Mouse (Mus musculus): Measurements from ENCODE around the gene Alcam. TPM values are rescaled to one million over a fixed set of nuclear protein-coding genes. Genes with fewer than 3 reads are reported as not detected.

The Alcam gene
- polyA plus RNA-seq (2012; rRNA removed), result 39.3 and 65.1 TPM in 2 replicates

DNA sequence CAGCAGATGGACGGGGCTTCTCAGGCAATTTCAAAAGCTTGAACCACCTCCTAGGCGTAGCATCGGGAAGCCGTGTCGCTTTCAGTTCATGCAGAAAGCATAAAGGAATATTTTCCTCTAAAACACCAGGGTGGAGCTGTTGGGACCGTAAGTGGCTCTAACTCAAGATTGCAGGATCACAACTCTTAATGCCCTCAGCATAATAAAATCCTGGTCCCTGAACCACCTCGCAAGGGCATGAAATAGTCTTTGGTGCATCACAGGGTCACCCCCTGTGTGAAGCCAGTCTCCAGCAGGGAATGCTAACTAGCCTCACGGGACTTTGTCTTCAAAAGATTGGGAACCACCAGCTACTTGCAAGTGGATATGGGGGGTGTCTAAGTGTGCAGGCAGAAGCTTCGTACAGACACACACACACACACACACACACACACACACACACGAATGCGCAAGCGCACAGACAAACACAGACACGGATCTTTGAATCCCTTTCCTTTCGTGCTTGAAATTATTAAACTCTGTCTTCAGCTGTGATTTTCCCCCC is at the start of gene Alcam:
Gene Alcam (minus strand): TSS at position 104 of the 544 bp plus-strand sequence.
- peak in 1 of 2 experiments; percentile 60 for DNase-seq (ENCODE audit: extremely low spot score in 1 of 2, low spot score in 1 of 2)

- no peak for DNase-seq (ENCODE audit: extremely low spot score in 1 of 2, low spot score in 1 of 2)
Observed at GRCm38 (mm10) chr16:52498757-52499335, 45.0 kb upstream of the Alcam start.

- no peak for DNase-seq (ENCODE audit: extremely low spot score in 1 of 2, low spot score in 1 of 2)
Observed at GRCm38 (mm10) chr16:52490542-52490941, 36.7 kb upstream of the Alcam start.

- DNase-seq (ENCODE audit: extremely low spot score in 1 of 2, low spot score in 1 of 2), result no peak
Observed at GRCm38 (mm10) chr16:52474235-52474634, 20.4 kb upstream of the Alcam start.

DNA sequence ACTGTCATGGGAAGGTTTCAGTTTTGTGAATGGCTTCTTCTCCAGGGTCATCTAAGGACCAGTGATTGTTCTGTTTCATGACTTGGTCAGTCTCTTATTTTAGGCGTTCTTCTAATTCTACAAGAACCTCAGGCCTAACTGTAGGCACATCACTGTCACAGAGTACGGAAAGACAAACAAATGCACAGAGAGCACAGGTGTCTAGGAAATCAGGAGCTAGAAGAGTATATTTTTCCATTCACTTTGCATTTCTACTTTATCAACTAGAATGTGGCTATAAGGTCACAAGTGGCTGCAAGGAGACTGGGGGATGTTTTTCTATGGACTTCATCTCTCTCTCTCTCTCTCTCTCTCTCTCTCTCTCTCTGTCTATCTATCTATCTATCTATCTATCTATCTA is 19.2 kb upstream of the Alcam start:
- no peak for DNase-seq (ENCODE audit: extremely low spot score in 1 of 2, low spot score in 1 of 2)

GRCm38 (mm10) chr16:52472635-52473034 is 18.8 kb upstream of the Alcam start:
- DNase-seq (ENCODE audit: extremely low spot score in 1 of 2, low spot score in 1 of 2), result no peak

DNA sequence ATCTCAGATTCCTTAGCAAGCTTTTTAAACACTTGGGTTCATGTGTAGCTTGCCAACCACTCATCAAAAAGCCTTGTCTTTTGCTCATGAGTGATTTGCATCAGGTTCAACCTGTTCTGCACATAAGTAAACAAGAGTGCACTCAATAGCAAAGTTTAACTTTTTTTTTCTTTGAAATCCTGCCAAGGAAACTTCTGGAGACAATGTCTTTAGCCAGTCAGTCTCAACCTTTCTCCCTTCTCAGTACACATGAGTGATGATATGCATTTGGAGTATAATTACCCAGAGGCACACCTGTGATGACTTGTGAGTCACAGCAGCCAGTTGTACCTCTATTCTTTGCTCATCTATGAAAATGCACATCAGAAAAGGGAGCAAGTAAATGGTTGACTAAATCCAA is 18.2 kb upstream of the Alcam start:
- DNase-seq (ENCODE audit: extremely low spot score in 1 of 2, low spot score in 1 of 2), result no peak

- peak in 1 of 2 experiments; percentile 52 for DNase-seq (ENCODE audit: extremely low spot score in 1 of 2, low spot score in 1 of 2)
Observed at GRCm38 (mm10) chr16:52470881-52471280, 17.0 kb upstream of the Alcam start.

- no peak for DNase-seq (ENCODE audit: extremely low spot score in 1 of 2, low spot score in 1 of 2)
Observed at GRCm38 (mm10) chr16:52470226-52470625, 16.4 kb upstream of the Alcam start.

DNA sequence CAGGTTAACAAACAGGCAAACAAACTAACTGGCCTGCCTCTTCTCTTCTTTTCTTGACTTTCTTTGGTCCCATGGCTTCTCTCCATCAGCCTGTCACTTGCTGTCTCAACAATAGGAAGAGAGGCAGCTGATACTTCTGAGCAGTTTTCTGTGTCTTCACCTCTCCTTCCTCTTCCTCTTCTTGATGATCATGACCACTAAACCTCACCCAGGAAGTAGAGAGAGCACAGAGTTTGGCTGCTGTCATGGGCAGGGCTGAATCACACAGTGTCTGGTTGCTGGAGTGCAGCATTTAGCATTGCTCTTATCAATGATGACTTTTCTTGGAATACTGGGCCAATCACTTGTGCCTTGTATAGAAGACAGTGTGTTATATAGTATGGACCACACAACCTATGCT is 14.6 kb upstream of the Alcam start:
- DNase-seq (ENCODE audit: extremely low spot score in 1 of 2, low spot score in 1 of 2), result no peak

DNA sequence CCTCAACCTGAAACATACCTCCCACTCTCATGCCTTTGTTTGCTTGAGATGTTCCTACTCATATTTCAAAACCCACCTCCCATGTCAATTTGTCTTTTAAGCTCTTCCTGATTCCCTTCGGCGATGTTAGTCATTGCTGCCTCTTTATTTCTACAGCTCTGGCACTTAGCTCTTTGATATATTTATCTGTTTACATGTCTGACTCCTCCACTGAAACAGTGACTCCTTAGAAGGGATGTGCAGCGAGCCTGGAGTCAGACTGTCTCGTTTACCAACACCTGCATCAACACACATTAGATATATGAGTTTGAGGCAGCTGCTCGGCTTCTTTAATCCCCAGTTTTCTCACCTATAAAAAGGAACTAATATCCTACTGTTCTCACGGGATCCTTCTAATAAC is 12.9 kb upstream of the Alcam start:
- DNase-seq (ENCODE audit: extremely low spot score in 1 of 2, low spot score in 1 of 2), result no peak

DNA sequence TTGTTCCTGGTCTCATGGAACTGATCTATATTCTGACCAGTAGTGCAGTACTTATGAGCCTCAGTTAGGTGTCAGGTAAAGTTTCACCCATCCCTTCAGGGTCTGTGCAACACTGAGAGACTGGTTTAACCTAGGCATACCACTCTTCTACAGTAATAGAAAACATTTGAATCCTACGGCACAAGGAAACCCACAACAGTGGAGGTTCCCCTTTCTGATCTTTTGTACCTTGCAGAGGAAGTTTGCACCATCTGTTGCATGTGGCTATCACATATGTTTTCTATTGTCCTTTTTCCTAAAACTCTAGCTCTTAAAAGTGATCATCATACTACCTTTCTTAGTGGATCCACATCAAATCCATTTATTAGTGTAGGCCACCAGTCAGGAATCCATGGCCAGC is 10.7 kb upstream of the Alcam start:
- no peak for DNase-seq (ENCODE audit: extremely low spot score in 1 of 2, low spot score in 1 of 2)

DNA sequence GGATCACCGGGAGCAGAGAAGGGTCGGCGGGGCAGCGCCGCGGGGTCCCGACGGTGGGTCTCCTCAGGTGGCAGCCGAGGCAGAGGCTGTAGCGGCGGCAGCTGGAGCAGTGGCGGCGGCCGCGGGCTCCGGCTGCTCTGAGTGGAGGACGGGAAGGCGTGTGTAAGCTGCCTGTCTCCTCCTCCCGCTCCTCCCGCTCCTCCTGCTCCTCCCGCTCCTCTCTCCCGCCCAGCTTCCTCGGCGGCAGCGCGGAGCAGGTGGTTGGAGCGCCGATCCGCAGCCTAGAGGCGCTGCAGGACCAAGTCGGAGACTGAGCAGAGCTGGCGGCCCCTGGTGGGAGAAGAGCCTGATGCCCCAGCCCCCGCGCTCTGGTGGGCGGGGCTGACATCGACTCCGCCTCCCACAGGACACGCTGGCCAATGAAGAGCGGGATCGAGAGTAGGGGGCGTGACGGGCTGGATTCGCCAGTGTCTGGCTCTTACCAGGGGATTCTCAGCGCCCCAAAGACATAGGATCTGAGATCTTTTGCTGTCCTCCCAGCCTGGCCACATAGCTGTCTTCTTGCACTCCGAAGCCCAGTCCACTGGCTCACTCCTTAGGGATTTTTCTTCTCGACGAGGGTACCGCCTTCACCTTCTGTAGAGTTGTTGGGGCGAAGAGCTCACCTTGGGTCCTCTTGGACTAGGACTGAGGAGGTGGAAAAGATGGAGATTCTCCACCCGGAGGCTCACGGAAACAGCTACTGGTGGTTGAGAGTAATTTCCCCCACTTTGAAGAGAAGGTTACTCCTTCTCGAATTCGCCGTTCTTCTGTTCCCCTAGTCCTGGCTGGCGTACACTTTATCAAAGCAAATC is 785 bp downstream of the Alcam start:
- peak; percentile 95 to 97 for DNase-seq (ENCODE audit: extremely low spot score in 1 of 2, low spot score in 1 of 2)

DNA sequence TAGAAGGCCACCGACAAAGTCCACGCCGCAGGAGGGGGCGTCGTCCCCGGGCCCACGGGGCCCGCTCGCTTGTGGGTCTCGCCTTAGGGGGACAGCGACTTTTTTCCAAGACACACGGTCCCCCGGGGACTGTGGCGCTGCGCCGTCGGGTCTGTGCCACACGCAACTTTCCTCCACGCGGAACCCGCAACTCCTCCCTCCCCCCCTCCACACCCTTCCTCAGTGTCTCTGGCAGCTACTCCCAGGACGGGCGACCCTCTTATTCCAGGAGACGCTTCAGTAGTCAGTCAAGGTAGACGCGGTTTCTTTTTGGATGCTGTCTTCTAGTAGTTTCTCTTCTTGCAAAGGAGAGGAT is 1.4 kb downstream of the Alcam start:
- DNase-seq (ENCODE audit: extremely low spot score in 1 of 2, low spot score in 1 of 2), result no peak

DNA sequence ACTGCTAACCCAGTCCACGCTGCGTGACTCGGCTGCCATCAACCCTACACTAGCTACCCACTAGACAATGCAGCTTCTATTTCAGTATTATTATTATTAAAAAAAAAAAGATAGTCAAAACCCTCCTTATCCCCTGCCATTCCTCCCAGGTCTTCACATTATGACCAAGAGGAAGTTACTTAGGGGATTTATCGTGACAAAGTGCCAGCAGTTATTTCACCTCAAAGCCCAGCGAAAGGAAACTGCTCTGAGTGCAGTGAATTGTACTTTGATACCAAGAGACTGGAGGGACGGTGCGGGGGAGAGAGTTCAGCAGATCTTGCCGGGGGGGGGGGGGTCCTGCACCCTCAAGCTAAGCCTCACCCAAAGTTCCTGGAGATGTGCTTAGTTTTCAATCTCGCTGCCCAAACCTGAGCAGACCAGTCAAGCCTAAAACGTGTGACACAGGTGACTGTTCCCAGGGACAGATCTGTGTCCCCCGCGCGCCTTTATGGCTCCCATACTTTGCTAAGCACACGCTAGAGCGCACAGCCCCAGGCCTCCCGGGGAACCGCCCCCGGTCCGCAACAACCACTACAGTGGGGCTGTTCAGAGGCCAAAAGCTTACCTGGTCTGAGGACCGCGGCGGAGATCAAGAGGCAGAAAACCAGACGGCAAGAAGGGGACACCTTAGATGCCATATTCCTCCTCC is 1.9 kb downstream of the Alcam start:
- no peak for DNase-seq (ENCODE audit: extremely low spot score in 1 of 2, low spot score in 1 of 2)

DNA sequence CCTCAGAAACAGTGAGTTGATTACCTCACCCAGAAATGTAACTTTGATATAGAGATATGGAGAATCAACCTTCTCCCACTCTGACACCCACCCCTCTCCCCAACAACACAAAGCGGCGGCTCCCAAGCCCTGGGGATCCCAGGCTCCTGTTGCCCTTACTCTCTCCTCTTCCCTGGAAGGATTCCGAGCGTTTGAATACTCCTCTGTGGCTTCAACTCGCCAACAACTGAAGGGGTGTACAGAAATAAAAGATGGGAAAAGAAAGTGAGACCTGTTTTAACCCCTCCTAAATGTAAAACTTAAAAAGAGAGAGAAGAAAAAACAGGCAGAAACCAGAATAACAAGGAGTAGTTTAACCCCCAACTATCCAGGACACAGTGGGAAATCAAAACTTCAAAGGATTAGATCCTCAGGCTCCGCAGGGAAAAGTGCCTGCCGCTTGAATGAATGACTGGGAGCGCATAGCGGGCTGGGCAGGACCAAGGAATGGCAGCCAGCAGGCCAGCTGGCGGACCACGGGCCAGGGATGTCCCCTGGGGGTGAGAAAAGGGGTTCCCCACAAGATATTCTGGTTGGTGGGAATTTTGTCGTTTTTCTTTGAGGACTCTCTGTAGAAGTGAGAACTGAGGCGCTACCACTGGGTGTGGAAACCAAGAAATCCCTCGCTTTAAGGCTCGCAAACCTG is 2.6 kb downstream of the Alcam start:
- DNase-seq (ENCODE audit: extremely low spot score in 1 of 2, low spot score in 1 of 2), result peak in 1 of 2 experiments; percentile 39

DNA sequence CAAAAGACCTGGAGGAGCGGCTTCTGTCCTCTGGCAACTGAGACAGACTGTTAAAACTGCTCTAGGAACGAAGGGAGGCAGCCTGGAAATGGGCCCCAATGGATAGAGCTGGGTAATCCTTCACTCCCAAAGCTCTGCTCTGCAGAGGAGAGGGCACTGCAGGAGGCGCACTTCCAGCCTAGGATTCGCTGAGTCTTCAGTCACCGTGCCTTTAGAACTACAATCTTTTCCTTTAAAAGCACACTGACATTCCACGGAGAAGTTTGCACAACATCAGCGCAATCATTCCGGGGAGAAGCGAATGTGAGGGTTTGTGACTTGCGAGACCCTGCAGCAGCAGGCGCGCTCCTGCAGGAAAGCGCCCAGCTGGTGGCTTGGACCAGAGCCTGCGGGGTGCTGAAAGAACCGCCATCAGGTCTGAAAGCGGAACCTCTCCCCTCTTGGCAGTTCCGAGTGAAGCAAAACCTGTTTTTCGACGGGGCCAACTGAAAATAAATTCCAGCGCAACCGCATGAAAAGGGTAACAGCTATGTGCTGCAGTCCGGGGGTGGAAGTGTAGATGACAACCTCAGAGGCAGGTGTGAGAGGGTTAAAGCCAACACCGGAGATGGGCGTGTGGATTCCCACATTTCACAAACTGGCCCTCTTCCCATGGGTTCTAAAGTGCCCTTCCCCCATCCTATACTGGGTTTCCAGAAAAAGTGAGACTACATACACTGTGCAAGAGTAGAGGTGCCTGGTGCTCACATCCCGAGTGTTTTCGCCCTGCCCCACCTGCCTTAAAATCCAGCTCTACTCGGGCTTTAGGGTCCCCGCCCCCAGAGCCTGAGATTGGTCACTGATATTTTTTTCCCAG is 3.4 kb downstream of the Alcam start:
- DNase-seq (ENCODE audit: extremely low spot score in 1 of 2, low spot score in 1 of 2), result peak; percentile 28 to 66

- DNase-seq (ENCODE audit: extremely low spot score in 1 of 2, low spot score in 1 of 2), result no peak
Observed at GRCm38 (mm10) chr16:52449889-52450244, 4.0 kb downstream of the Alcam start.

DNA sequence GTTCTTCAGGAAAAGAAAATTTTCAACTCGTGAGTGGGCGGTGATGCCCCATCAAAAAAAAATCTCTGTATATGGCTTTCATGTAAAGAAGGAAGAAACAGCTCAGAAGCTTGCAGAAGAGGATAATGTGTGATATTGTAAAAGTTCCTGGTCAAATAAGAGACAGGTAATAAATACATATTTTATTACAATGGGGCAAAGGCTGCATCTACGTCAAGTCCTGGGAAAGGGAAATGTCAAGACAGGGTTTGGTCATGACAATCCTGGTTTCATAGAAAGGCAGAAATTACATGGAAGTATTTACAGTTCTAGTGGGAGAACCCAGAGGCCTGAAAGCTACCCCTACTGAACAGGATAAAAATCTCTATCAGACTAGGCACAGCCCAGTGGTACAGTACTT is 7.9 kb downstream of the Alcam start:
- no peak for DNase-seq (ENCODE audit: extremely low spot score in 1 of 2, low spot score in 1 of 2)

All from frontal cortex, adult 2 months (tissue).